Mouse (Mus musculus): ENCODE results near the gene Gm11634.
"Not testable (repeated sequence)": the region's sequence is repeated elsewhere in the genome, so short reads cannot be mapped to it uniquely, and the experiment has no call there.

The Gm11634 gene

GRCm38 (mm10) chr11:101599156-101599555 is at the start of gene Gm11634:
Gm11634 (minus strand) TSS chr11:101599256.
- DNase-seq (ENCODE audit: low spot score), result no peak

GRCm38 (mm10) chr11:101647093-101647492 is 48.0 kb upstream of the Gm11634 start:
- not testable (repeated sequence) for DNase-seq (ENCODE audit: low spot score)

GRCm38 (mm10) chr11:101646283-101646794 is 47.3 kb upstream of the Gm11634 start:
- not testable (repeated sequence) for DNase-seq (ENCODE audit: low spot score)

GRCm38 (mm10) chr11:101645411-101646282 is 46.6 kb upstream of the Gm11634 start:
- DNase-seq (ENCODE audit: low spot score), result peak; percentile 39

- not testable (repeated sequence) for DNase-seq (ENCODE audit: low spot score)
These were observed 46.0 kb upstream of the Gm11634 start for GRCm38 (mm10) chr11:101645043-101645410.

GRCm38 (mm10) chr11:101644591-101644990 is 45.5 kb upstream of the Gm11634 start:
- no peak for DNase-seq (ENCODE audit: low spot score)

GRCm38 (mm10) chr11:101642931-101643330 is 43.9 kb upstream of the Gm11634 start:
- DNase-seq (ENCODE audit: low spot score), result no peak

- not testable (repeated sequence) for DNase-seq (ENCODE audit: low spot score)
These were observed 42.9 kb upstream of the Gm11634 start for GRCm38 (mm10) chr11:101641710-101642642.

GRCm38 (mm10) chr11:101640857-101641709 is 42.0 kb upstream of the Gm11634 start:
- peak; percentile 72 for DNase-seq (ENCODE audit: low spot score)

- DNase-seq (ENCODE audit: low spot score), result no peak
These were observed 40.7 kb upstream of the Gm11634 start for GRCm38 (mm10) chr11:101639761-101640160.

GRCm38 (mm10) chr11:101635660-101636059 is 36.6 kb upstream of the Gm11634 start:
- no peak for DNase-seq (ENCODE audit: low spot score)

- DNase-seq (ENCODE audit: low spot score), result not testable (repeated sequence)
These were observed 29.8 kb upstream of the Gm11634 start for GRCm38 (mm10) chr11:101628733-101629417.

GRCm38 (mm10) chr11:101627857-101628559 is 29.0 kb upstream of the Gm11634 start:
- peak; percentile 86 for DNase-seq (ENCODE audit: low spot score)

- DNase-seq (ENCODE audit: low spot score), result peak; percentile 83
These were observed 28.2 kb upstream of the Gm11634 start, which contains the start of gene Rdm1 for GRCm38 (mm10) chr11:101626995-101627856. Rdm1 (plus strand) TSS chr11:101627195.

GRCm38 (mm10) chr11:101626649-101626994 is 27.6 kb upstream of the Gm11634 start:
- no peak for DNase-seq (ENCODE audit: low spot score)

- DNase-seq (ENCODE audit: low spot score), result not testable (repeated sequence)
These were observed 21.1 kb upstream of the Gm11634 start for GRCm38 (mm10) chr11:101620022-101620655.

- DNase-seq (ENCODE audit: low spot score), result no peak
These were observed 19.5 kb upstream of the Gm11634 start for GRCm38 (mm10) chr11:101618596-101618995.

- DNase-seq (ENCODE audit: low spot score), result peak; percentile 18
These were observed 18.8 kb upstream of the Gm11634 start for GRCm38 (mm10) chr11:101617849-101618248.
